Mouse (Mus musculus) G1E (cell line): Measurements from ENCODE around the gene C1qb.

Experiments
- CTCF ChIP-seq: IDR thresholded peaks from 2 replicates; pipeline ENCODE4 v1.5.1; 2012; ENCODE audit warnings: low read depth, low read length, inconsistent platforms, mixed read lengths
- GATA1 ChIP-seq: IDR thresholded peaks from 2 replicates; pipeline ENCODE4 v1.6.1; 2012; ENCODE audit warnings: borderline replicate concordance, low read length, inconsistent platforms, mixed read lengths
- POLR2AphosphoS5 ChIP-seq: IDR thresholded peaks from 2 replicates; pipeline ENCODE4 v1.6.1; 2012; ENCODE audit warnings: low read depth, low read length, inconsistent platforms; ENCODE audit not compliant: insufficient replicate concordance
- TAL1 ChIP-seq: conservative IDR thresholded peaks from 2 replicates; pipeline ENCODE4 v1.6.1; 2012; ENCODE audit warnings: low read depth, low read length, inconsistent platforms, mixed read lengths

GRCm38 (mm10) chr4:136892371-136892770 lies 6.4 kb upstream of the C1qb start:
- no peak for TF ChIP-seq CTCF
- TF ChIP-seq TAL1, result no peak
- no peak for TF ChIP-seq GATA1
- no peak for TF ChIP-seq POLR2AphosphoS5
